Mouse (Mus musculus): ENCODE results near the gene Plekha7. TPM values are rescaled to one million over a fixed set of nuclear protein-coding genes. Genes with fewer than 3 reads are reported as not detected.

Gene Plekha7
- polyA plus RNA-seq, 1 experiment from 2014 or later, result 21.2 TPM

- H3K36me3 ChIP-seq, result no peaks in the 10 kb centered on the region
- WGBS, result 64% methylated on average over 11 of the region's 11 CpGs
- H3K4me1 ChIP-seq, result peaks cover 44% of the 10 kb centered on the region
- no peaks in the 10 kb centered on the region for H3K9me3 ChIP-seq
- no peaks in the 10 kb centered on the region for H3K27me3 ChIP-seq
- no peak overlapping the region for H3K4me2 ChIP-seq (replicated peaks)
- H3K9ac ChIP-seq (replicated peaks), result no peak overlapping the region
- H3K27ac ChIP-seq (replicated peaks), result no peak overlapping the region
- H3K4me3 ChIP-seq, result no peak overlapping the region
- no peak for ATAC-seq (ENCODE audit: low FRiP score, low read depth)
These were observed 21.4 kb downstream of the Plekha7 start for GRCm38 (mm10) chr7:116286611-116287355.

DNA sequence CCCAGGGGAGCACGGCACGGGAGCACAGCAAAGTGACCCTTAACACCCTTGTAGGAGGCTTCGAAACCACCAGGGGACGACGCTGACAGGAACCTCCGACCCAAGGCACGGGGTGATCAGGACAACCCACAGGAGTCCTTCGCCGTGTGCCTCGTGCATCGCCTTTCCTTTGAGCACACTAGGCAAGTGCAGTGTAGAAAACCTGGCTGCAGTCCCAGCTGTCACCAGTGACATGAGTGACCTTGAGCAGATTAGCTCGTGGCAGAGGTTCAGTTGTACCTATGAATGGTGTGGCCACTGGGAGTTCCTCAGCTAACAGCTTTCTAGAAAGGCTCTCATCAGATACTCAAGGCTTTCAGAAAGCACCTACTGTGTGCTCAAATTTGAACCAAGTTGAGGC lies 22.0 kb downstream of the Plekha7 start:
- H3K4me1 ChIP-seq, result peaks cover 50% of the 10 kb centered on the region
- ATAC-seq (ENCODE audit: low FRiP score, low read depth), result no peak
- H3K9me3 ChIP-seq, result no peaks in the 10 kb centered on the region
- no peaks in the 10 kb centered on the region for H3K27me3 ChIP-seq
- no peak overlapping the region for H3K27ac ChIP-seq (replicated peaks)
- H3K4me3 ChIP-seq, result no peak overlapping the region
- WGBS, result 75% methylated on average over 12 of the region's 12 CpGs
- no peak overlapping the region for H3K9ac ChIP-seq (replicated peaks)
- H3K36me3 ChIP-seq, result no peaks in the 10 kb centered on the region
- H3K4me2 ChIP-seq (replicated peaks), result no peak overlapping the region

DNA sequence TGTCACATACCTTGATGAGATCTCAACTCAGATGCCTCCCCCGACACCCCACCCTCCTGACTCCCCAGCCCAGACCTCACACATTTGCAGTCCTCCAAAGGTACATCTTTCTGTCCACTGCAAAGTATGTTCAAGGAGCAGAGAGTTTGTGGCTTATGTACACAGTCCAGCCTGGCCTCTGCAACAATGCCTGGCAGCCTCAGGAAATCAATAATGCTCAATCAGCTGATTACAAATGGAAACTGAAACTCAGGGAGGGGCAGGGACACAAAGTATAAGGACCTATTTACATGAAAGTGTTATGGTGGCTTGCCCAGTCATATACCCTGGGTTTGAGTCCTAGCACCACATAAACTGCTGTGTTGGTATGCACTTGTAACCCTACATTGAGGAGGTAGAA lies 23.0 kb downstream of the Plekha7 start:
- Histone ChIP-seq H3K4me1 (peaks cover 59% of the 10 kb centered on the region), H3K27me3 (no peaks in the 10 kb centered on the region), H3K4me2 (replicated peaks) (no peak overlapping the region), H3K9me3 (no peaks in the 10 kb centered on the region), H3K9ac (replicated peaks) (no peak overlapping the region), H3K36me3 (no peaks in the 10 kb centered on the region), H3K27ac (replicated peaks) (no peak overlapping the region), H3K4me3 (no peak overlapping the region)
- ATAC-seq (ENCODE audit: low FRiP score, low read depth), result no peak
- 86% methylated on average over 1 of the region's 1 CpGs for WGBS

- Histone ChIP-seq H3K27ac (replicated peaks) (peak overlapping the region; percentile 81), H3K4me2 (replicated peaks) (peak overlapping the region; percentile 21), H3K9ac (replicated peaks) (no peak overlapping the region), H3K4me1 (peaks cover 77% of the 10 kb centered on the region), H3K27me3 (no peaks in the 10 kb centered on the region), H3K4me3 (no peak overlapping the region), H3K36me3 (no peaks in the 10 kb centered on the region), H3K9me3 (no peaks in the 10 kb centered on the region)
- ATAC-seq (ENCODE audit: low FRiP score, low read depth), result peak; percentile 77
- 4% methylated on average over 11 of the region's 11 CpGs for WGBS
These were observed 25.4 kb downstream of the Plekha7 start for GRCm38 (mm10) chr7:116282755-116283154.

- WGBS, result 27% methylated on average over 5 of the region's 5 CpGs
- Histone ChIP-seq H3K4me2 (replicated peaks) (no peak overlapping the region), H3K27me3 (no peaks in the 10 kb centered on the region), H3K4me3 (no peak overlapping the region), H3K9me3 (no peaks in the 10 kb centered on the region), H3K27ac (replicated peaks) (peak overlapping the region; percentile 81), H3K9ac (replicated peaks) (no peak overlapping the region; the same call in 1 of the 2 replicates), H3K36me3 (no peaks in the 10 kb centered on the region), H3K4me1 (peaks cover 59% of the 10 kb centered on the region)
- peak; percentile 55; the same call in 1 of the 2 replicates for ATAC-seq (ENCODE audit: low FRiP score, low read depth)
These were observed 28.1 kb downstream of the Plekha7 start for GRCm38 (mm10) chr7:116280126-116280525.

DNA sequence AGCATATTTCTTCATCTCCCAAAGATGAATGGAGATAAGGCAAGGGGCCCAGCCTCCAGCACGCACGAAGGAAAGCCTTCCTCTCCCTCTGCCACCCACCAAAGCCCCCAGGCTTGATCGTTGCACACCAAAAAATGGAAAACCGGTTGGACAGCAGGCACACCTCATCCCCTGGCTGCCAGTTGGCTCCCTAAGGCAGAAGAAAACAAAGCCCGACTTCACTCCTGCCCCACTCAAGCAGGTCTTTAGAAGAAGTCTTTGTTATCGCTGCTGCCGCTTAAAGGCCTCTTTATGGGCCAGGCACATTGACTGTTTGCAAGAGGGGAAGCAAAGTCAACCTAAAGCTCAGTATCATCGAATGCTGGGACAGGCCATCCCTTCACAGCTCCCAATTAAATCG lies 29.9 kb downstream of the Plekha7 start:
- Histone ChIP-seq H3K27ac (replicated peaks) (peak overlapping the region; percentile 32; the same call in 1 of the 2 replicates), H3K9me3 (no peaks in the 10 kb centered on the region), H3K4me1 (peaks cover 47% of the 10 kb centered on the region), H3K9ac (replicated peaks) (no peak overlapping the region), H3K27me3 (no peaks in the 10 kb centered on the region), H3K4me2 (replicated peaks) (no peak overlapping the region), H3K36me3 (no peaks in the 10 kb centered on the region), H3K4me3 (no peak overlapping the region)
- WGBS, result 43% methylated on average over 9 of the region's 9 CpGs
- ATAC-seq (ENCODE audit: low FRiP score, low read depth), result no peak

DNA sequence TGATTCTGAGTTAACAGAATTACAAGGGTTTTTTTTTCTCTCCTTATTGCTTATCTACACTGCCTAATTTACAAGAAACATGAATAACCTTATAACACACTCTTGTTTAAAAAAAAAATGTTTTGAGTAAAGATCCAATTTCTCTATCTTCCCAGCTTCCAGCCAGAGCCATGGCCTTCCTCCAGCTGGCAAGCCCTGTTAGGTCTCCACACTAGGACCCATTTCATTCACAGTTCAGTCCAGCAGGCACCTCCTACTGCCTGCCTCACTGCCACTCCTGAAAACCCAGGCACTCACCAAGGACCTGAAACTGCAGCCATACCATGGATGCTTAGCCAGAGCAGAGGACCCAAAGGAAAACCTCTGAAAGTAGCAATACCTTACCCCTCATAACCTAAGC lies 31.9 kb downstream of the Plekha7 start:
- ATAC-seq (ENCODE audit: low FRiP score, low read depth), result no peak
- Histone ChIP-seq H3K9me3 (no peaks in the 10 kb centered on the region), H3K4me3 (no peak overlapping the region), H3K9ac (replicated peaks) (no peak overlapping the region), H3K36me3 (no peaks in the 10 kb centered on the region), H3K4me2 (replicated peaks) (no peak overlapping the region), H3K27ac (replicated peaks) (no peak overlapping the region), H3K27me3 (no peaks in the 10 kb centered on the region), H3K4me1 (peaks cover 29% of the 10 kb centered on the region)

- H3K27ac ChIP-seq (replicated peaks), result no peak overlapping the region
- H3K9ac ChIP-seq (replicated peaks), result no peak overlapping the region
- 89% methylated on average over 6 of the region's 6 CpGs for WGBS
- H3K4me1 ChIP-seq, result peaks cover 18% of the 10 kb centered on the region
- H3K4me2 ChIP-seq (replicated peaks), result no peak overlapping the region
- H3K27me3 ChIP-seq, result no peaks in the 10 kb centered on the region
- no peaks in the 10 kb centered on the region for H3K9me3 ChIP-seq
- no peaks in the 10 kb centered on the region for H3K36me3 ChIP-seq
- no peak overlapping the region for H3K4me3 ChIP-seq
- no peak for ATAC-seq (ENCODE audit: low FRiP score, low read depth)
These were observed 35.1 kb downstream of the Plekha7 start for GRCm38 (mm10) chr7:116273111-116273510.

- Histone ChIP-seq H3K36me3 (no peaks in the 10 kb centered on the region), H3K9ac (replicated peaks) (no peak overlapping the region), H3K27ac (replicated peaks) (0 out of 2 replicates have a peak overlapping the region, but pooled peaks have one; percentile 42), H3K27me3 (no peaks in the 10 kb centered on the region), H3K9me3 (no peaks in the 10 kb centered on the region), H3K4me3 (no peak overlapping the region), H3K4me2 (replicated peaks) (no peak overlapping the region), H3K4me1 (peaks cover 24% of the 10 kb centered on the region)
- no peak for ATAC-seq (ENCODE audit: low FRiP score, low read depth)
- 48% methylated on average over 6 of the region's 6 CpGs for WGBS
These were observed 38.6 kb downstream of the Plekha7 start for GRCm38 (mm10) chr7:116269501-116269995.

DNA sequence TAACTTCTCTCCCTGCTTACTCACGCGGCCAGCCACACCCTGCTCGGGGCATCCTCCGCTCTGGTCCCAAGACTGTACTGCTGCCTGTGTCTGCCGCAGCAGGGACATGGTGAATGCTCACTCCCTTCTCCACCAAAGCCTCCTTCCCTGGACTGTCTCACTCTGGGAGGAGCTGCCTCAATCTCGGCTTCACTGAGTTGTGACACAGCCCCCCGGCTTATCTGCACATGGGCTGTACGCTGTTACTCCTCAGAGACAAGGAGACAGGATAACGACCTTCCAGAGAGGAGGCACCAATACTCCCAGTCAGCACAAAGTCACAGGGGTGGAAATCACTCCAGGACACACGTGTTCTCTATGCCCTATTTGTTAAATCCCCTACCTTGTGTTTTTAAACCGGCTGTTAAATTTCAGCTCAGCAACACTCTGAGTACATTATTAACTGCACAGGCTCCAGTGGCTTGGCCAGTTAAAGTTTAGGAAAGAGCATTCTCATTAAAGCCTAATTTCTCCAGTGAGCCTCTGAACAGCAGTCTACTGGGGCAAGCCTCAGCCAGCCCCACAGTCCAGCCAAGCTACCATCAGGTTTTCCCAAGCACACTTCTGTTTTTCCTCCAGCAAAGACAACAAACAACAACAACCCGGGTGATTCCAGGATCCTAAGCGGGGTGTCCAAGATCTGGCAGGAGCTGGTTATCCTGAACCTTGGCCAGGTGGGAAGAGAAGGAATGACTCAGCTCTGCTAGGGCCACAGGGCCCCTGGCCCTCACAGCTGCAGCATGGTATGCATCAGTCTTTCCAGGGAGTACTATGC lies 39.9 kb downstream of the Plekha7 start:
- Histone ChIP-seq H3K27me3 (no peaks in the 10 kb centered on the region), H3K4me2 (replicated peaks) (no peak overlapping the region), H3K4me3 (no peak overlapping the region), H3K36me3 (no peaks in the 10 kb centered on the region), H3K9me3 (no peaks in the 10 kb centered on the region), H3K9ac (replicated peaks) (no peak overlapping the region), H3K4me1 (peaks cover 37% of the 10 kb centered on the region), H3K27ac (replicated peaks) (no peak overlapping the region)
- WGBS, result 61% methylated on average over 13 of the region's 13 CpGs
- ATAC-seq (ENCODE audit: low FRiP score, low read depth), result no peak

GRCm38 (mm10) chr7:116263281-116263680 lies 44.9 kb downstream of the Plekha7 start:
- ATAC-seq (ENCODE audit: low FRiP score, low read depth), result no peak
- 45% methylated on average over 7 of the region's 7 CpGs for WGBS
- H3K36me3 ChIP-seq, result no peaks in the 10 kb centered on the region
- no peaks in the 10 kb centered on the region for H3K27me3 ChIP-seq
- H3K4me2 ChIP-seq (replicated peaks), result no peak overlapping the region
- H3K4me3 ChIP-seq, result no peak overlapping the region
- no peak overlapping the region for H3K9ac ChIP-seq (replicated peaks)
- peak overlapping the region; percentile 42 for H3K27ac ChIP-seq (replicated peaks)
- H3K9me3 ChIP-seq, result no peaks in the 10 kb centered on the region
- peaks cover 49% of the 10 kb centered on the region for H3K4me1 ChIP-seq

DNA sequence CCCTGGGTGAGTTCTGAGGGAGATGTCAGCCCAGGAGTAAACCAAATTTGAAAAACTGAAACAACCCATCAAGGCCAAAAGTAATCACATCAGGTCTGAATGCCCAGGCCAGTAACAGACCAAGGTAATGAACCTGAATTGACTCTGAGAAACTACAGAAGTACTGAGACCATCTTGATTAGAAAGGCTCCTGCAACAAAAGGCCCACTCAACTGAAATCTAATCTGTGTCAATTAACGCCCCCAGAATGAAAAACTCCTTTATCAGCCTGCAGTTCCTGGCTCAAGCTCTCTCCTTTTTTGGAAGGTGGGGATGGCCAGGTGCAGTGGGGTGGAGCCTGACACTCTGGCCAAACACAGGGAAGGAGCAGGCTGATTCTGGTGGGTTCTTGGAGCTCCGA lies 45.7 kb downstream of the Plekha7 start:
- no peak overlapping the region for H3K9ac ChIP-seq (replicated peaks)
- peaks cover 45% of the 10 kb centered on the region for H3K4me1 ChIP-seq
- no peak overlapping the region for H3K4me2 ChIP-seq (replicated peaks)
- H3K9me3 ChIP-seq, result no peaks in the 10 kb centered on the region
- WGBS, result 28% methylated on average over 2 of the region's 2 CpGs
- 0 out of 2 replicates have a peak overlapping the region, but pooled peaks have one; percentile 39 for H3K27ac ChIP-seq (replicated peaks)
- H3K27me3 ChIP-seq, result no peaks in the 10 kb centered on the region
- ATAC-seq (ENCODE audit: low FRiP score, low read depth), result no peak
- H3K36me3 ChIP-seq, result no peaks in the 10 kb centered on the region
- H3K4me3 ChIP-seq, result no peak overlapping the region

Measured in midbrain, embryonic 12.5 days (tissue).